In genomic region chr8:109417222-109417621, GRCm38 (mm10) we compare ENCODE assay signal across 8 mouse cellular contexts.
DNase-seq lines count a peak whose midpoint lies in the region; ATAC-seq and TF ChIP-seq lines count a peak whose summit lies in the region.

No protein-coding gene starts in this region.

- H3K4me1 ChIP-seq in heart, embryonic 10.5 days: peaks cover 13% of the 10 kb centered on the region
- H3K4me1 ChIP-seq in forebrain, embryonic 16.5 days (replicated peaks; ENCODE audit: control insufficient read depth, insufficient read depth, low read length): peaks cover 37% of the 10 kb centered on the region
- no peaks in the 10 kb centered on the region for H3K4me1 ChIP-seq in stomach, postnatal 0 days (replicated peaks; ENCODE audit: control insufficient read depth, insufficient read depth)

- ATAC-seq in forebrain, embryonic 16.5 days: peak; percentile 91
- ATAC-seq in megakaryocyte progenitor cell, adult 5-6 weeks (replicated peaks; ENCODE audit: poor library complexity): peak; percentile 60; the same call in 1 of the 2 replicates
- no peak for ATAC-seq in stomach, postnatal 0 days (ENCODE audit: low FRiP score, low TSS enrichment)

- H3K4me2 ChIP-seq in forebrain, embryonic 16.5 days (ENCODE audit: low read length): peak overlapping the region; percentile 38
- H3K4me2 ChIP-seq in stomach, postnatal 0 days (replicated peaks; ENCODE audit: low read depth): no peak overlapping the region

- no peak overlapping the region for H3K4me3 ChIP-seq in heart, embryonic 10.5 days
- no peak overlapping the region for H3K4me3 ChIP-seq in forebrain, embryonic 16.5 days (replicated peaks; ENCODE audit: low read length)
- no peak overlapping the region for H3K4me3 ChIP-seq in stomach, postnatal 0 days (ENCODE audit: low read depth, low read length)

- no peaks in the 10 kb centered on the region for H3K9me3 ChIP-seq in heart, embryonic 10.5 days
- no peaks in the 10 kb centered on the region for H3K9me3 ChIP-seq in forebrain, embryonic 16.5 days (ENCODE audit: control insufficient read depth, low read length)
- H3K9me3 ChIP-seq in stomach, postnatal 0 days (ENCODE audit: control insufficient read depth, low read length): no peaks in the 10 kb centered on the region

- H3K27me3 ChIP-seq in heart, embryonic 10.5 days (ENCODE audit: insufficient read depth, poor library complexity, severe bottlenecking): no peaks in the 10 kb centered on the region
- H3K27me3 ChIP-seq in forebrain, embryonic 16.5 days (replicated peaks; ENCODE audit: control insufficient read depth, insufficient read depth, low read length): no peaks in the 10 kb centered on the region
- no peaks in the 10 kb centered on the region for H3K27me3 ChIP-seq in stomach, postnatal 0 days (ENCODE audit: control insufficient read depth, insufficient read depth, low read length)

- peak; percentile 19 for DNase-seq in heart, adult 11 months
- DNase-seq in heart, embryonic 10.5 days (ENCODE audit: low spot score): no peak
- peak; percentile 19 for DNase-seq in cerebellum, adult 8-10 months
- peak; percentile 50 to 52 for DNase-seq in kidney, postnatal 4 days
- peak; percentile 29 for DNase-seq in stomach, postnatal 0 days (ENCODE audit: low spot score)
- DNase-seq in thymus, postnatal 4 days: no peak

- peak; percentile 83 for TF ChIP-seq CTCF in stomach, postnatal 0 days (IDR thresholded peaks at IDR 0.05; ENCODE audit: low read depth)

- H3K27ac ChIP-seq in heart, embryonic 10.5 days: no peak overlapping the region
- H3K27ac ChIP-seq in forebrain, embryonic 16.5 days (ENCODE audit: low read length): peak overlapping the region; percentile 90
- no peak overlapping the region for H3K27ac ChIP-seq in stomach, postnatal 0 days (replicated peaks)

- no peak overlapping the region for H3K9ac ChIP-seq in forebrain, embryonic 16.5 days (replicated peaks; ENCODE audit: low read depth, low read length)
- no peak overlapping the region for H3K9ac ChIP-seq in stomach, postnatal 0 days (ENCODE audit: low read length)

- no peaks in the 10 kb centered on the region for H3K36me3 ChIP-seq in heart, embryonic 10.5 days
- no peaks in the 10 kb centered on the region for H3K36me3 ChIP-seq in forebrain, embryonic 16.5 days (ENCODE audit: control insufficient read depth, insufficient read depth)
- H3K36me3 ChIP-seq in stomach, postnatal 0 days (ENCODE audit: control insufficient read depth, insufficient read depth, low read length): no peaks in the 10 kb centered on the region

- WGBS in heart, embryonic 10.5 days: 44% methylated on average over 5 of the region's 5 CpGs
- WGBS in forebrain, embryonic 16.5 days: 26% methylated on average over 5 of the region's 5 CpGs
- 40% methylated on average over 5 of the region's 5 CpGs for WGBS in stomach, postnatal 0 days

- no peak for TF ChIP-seq EP300 in stomach, postnatal 0 days (optimal IDR thresholded peaks at IDR 0.05)

Comparison
In these comparisons a context has a peak if more than half of its experiments do, and no peak if none do; other contexts are left out.
1. DNase-seq: peak in heart, adult 11 months (single experiment), cerebellum, adult 8-10 months (single experiment), kidney, postnatal 4 days (2 of 2) and stomach, postnatal 0 days (single experiment); none in heart, embryonic 10.5 days (single experiment) and thymus, postnatal 4 days (single experiment).